Mouse (Mus musculus) cerebellum, adult 2 months (tissue): ENCODE measurements around the gene Tsen54. TPM values are rescaled to one million over a fixed set of nuclear protein-coding genes. Genes with fewer than 3 reads are reported as not detected.
A peak's percentile ranks its signal among the peaks of the same experiment; 100 is the strongest.

Experiments used
- DNase-seq, 2 experiments: peaks; one replicate each; pipeline ENCODE4 v3.0.0; 2021
- H3K27ac ChIP-seq: fragments of 200-500 bp; 2 replicates; pipeline ENCODE4 v1.5.1; 2012; ENCODE audit warnings: low read length, control low read depth, inconsistent platforms; ENCODE audit not compliant: insufficient read depth
- H3K27me3 ChIP-seq: fragments of 200-500 bp; 2 replicates; pipeline ENCODE4 v1.6.1; 2012; ENCODE audit warnings: inconsistent platforms, mild to moderate bottlenecking, low read length, moderate library complexity; ENCODE audit not compliant: control insufficient read depth, insufficient read depth
- H3K4me1 ChIP-seq: fragments of 200-500 bp; 2 replicates; pipeline ENCODE4 v1.6.1; 2011; ENCODE audit warnings: low read length; ENCODE audit not compliant: control insufficient read depth, insufficient read depth
- H3K4me3 ChIP-seq: fragments of 200-500 bp; replicated peaks from 2 replicates; pipeline ENCODE3; 2011; ENCODE audit warnings: mild to moderate bottlenecking, low read depth, low read length, control low read depth; ENCODE audit not compliant: insufficient read depth
- CTCF ChIP-seq: fragments of 200-500 bp; IDR thresholded peaks from 2 replicates; pipeline ENCODE4 v1.5.1; 2011; ENCODE audit warnings: low read depth, mild to moderate bottlenecking, control low read depth, low read length, moderate library complexity, borderline replicate concordance; ENCODE audit not compliant: insufficient read depth
- POLR2A ChIP-seq: fragments of 200-500 bp; IDR thresholded peaks from 2 replicates; pipeline ENCODE4 v1.6.1; 2011; ENCODE audit warnings: low read length, control low read depth, borderline replicate concordance; ENCODE audit not compliant: insufficient read depth
- WGBS: fragments of 180-500 bp; shearing (Covaris S2); methylation state at CpG from one replicate; pipeline ENCODE4 v1.1.7; 2018; 5-methylcytosine and 5-hydroxymethylcytosine counted together
- polyA plus RNA-seq: library from polyadenylated mRNA; depleted of rRNA; stranded (reverse); fragments of >200 nt; gene quantifications from 2 replicates; pipeline ENCODE4 v1.2.3, GENCODE M21; 2012

The Tsen54 gene
- polyA plus RNA-seq, 1 experiment = 25.0 TPM

DNA sequence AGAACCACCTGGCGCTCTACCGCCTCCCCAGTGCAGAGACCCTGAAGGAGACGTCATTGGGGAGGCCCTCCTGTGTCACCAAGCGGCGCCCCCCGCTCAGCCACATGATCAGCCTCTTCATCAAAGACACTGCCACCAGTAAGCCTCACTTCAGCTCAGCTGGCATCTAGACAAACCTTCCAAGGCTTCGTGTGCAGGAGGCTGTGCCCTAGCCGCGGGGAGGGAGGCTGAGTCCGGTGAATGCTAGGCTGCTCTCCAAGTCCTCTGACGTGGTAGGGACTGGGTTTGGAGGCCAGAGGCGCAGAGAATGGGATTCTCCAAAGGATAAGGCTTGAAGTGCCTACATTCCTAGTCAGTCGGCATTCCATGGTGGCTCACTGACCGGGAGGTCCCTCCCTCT lies 22.2 kb upstream of the Tsen54 start:
- no peaks in the 10 kb centered on the region for H3K27me3 ChIP-seq
- no peak overlapping the region for H3K4me3 ChIP-seq
- WGBS = 45% methylated on average over 14 of the region's 14 CpGs
- H3K4me1 ChIP-seq = peaks cover 29% of the 10 kb centered on the region
- no peak for TF ChIP-seq CTCF
- no peak for TF ChIP-seq POLR2A
- no peak overlapping the region for H3K27ac ChIP-seq
- DNase-seq = peak; percentile 54 to 68

DNA sequence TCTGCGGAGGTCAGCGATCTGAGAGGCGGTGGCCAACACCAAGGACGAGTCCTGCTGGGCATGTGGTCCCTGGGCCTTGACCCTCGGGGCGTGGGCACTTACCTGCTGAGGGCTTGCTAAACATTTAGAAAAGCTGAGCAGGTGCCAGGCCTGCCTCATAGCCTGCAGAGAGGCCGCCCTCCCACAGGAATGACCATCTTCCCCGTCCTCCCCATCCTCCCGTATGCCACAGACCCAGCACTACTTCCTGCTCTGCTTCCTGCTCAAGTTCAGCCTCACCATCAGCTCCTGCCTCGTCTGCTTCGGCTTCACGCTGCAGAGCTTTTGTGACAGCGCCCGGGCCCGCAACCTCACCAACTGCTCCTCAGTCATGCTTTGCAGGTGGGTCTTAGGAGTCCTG lies 17.6 kb upstream of the Tsen54 start:
- TF ChIP-seq POLR2A = no peak
- H3K4me1 ChIP-seq = peaks cover 14% of the 10 kb centered on the region
- no peak for DNase-seq
- no peak overlapping the region for H3K4me3 ChIP-seq
- no peaks in the 10 kb centered on the region for H3K27me3 ChIP-seq
- no peak overlapping the region for H3K27ac ChIP-seq
- 80% methylated on average over 15 of the region's 15 CpGs for WGBS

DNA sequence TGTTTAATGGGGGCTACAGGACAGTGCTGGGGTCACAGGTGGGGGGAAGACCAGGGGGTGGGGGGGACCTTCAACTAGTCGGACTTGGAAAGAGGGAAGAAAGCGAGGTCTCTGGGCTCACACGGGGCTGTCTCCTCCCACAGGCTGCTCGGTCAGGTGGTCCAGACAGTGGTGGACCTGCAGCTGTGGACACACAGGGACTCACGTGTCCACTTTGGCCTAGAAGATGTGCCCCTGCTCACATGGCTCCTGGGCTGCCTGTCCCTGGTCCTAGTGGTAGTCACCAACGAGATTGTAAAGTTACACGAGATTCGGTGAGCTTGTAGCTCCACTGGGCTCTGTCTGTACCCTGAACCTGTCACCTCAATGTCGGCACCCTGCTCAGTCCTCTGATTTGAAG lies 16.9 kb upstream of the Tsen54 start:
- no peak overlapping the region for H3K27ac ChIP-seq
- H3K27me3 ChIP-seq = no peaks in the 10 kb centered on the region
- H3K4me3 ChIP-seq = no peak overlapping the region
- peaks cover 6% of the 10 kb centered on the region for H3K4me1 ChIP-seq
- TF ChIP-seq POLR2A = no peak
- no peak for TF ChIP-seq CTCF
- 82% methylated on average over 9 of the region's 9 CpGs for WGBS
- no peak for DNase-seq

DNA sequence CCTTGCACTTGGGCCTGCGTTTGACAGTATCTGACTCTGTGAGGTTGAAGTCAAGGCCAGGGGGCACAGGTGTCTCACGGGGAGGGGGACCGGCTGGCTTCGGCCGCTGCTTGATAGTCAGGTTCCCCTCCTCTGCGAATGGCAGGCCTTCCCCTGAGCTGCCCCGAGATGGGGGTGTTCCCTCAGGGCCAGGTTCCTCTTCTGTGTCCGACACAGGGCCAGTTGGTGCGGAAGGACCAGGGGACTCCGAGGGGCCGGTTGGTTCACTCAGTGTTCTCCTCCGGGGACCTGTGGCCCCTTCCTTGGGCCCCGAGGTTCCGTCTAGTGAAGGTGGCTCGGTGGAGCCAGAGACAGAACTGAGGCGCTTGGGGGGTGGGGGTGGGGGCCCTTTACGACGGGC lies 13.5 kb upstream of the Tsen54 start:
- Histone ChIP-seq H3K4me1 (no peaks in the 10 kb centered on the region), H3K4me3 (no peak overlapping the region), H3K27ac (no peak overlapping the region), H3K27me3 (no peaks in the 10 kb centered on the region)
- TF ChIP-seq CTCF (no peak), POLR2A (no peak)
- no peak for DNase-seq
- 88% methylated on average over 18 of the region's 18 CpGs for WGBS

DNA sequence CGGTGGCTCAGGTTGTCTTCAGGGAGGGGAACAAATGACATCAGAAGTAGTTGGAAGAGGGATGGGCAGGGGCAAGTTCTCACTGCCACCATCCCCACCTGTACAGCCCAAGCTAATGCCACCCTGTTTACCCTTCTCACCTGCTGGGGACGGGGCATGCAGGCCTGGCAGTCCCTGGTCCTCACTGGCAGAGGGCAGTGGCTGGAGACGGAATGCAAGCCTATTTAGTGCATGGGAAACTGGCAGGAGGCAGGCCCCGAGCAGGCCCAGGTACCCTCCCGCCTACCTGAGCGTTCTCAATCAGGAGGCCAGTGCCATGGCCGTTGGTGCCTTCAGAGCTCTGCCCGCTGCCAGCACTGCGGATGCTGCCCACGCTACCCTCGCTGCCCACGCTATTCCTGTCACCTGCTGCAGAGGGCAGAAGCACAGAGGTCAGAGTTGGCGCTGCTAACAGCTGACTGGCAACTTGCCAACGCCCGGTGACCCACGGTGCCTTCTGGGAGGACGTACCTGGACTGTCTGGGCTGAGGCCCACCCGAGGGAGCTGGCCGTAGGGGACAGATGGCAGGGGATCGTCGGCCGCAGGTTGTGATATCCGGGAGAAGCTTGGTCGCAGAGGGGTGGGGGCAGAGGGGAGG lies 11.3 kb upstream of the Tsen54 start:
- Histone ChIP-seq H3K27ac (no peak overlapping the region), H3K4me3 (no peak overlapping the region), H3K27me3 (no peaks in the 10 kb centered on the region), H3K4me1 (no peaks in the 10 kb centered on the region)
- TF ChIP-seq POLR2A (no peak), CTCF (no peak)
- 56% methylated on average over 24 of the region's 24 CpGs for WGBS
- peak in 1 of 2 experiments; percentile 23 for DNase-seq

DNA sequence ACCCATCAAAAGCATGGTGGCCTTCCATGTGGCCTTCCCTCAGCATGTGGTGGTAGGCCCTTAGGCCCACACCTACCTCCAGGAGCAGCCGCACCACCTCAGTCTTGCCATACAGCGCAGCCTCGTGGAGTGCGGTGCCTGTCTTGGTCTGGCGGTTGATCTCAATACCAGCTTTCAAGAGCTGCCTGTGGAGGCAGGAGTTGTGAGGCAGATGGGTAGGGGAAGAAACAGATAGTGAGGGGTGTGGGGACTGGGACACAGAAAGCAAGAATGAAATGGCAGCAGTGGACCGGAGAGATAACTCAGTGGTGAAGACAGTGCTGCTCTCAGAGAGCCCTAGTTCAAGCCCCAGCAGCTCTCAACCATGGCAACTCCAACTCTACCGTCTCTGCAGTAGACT lies 9.5 kb upstream of the Tsen54 start:
- 91% methylated on average over 7 of the region's 7 CpGs for WGBS
- no peak for TF ChIP-seq CTCF

DNA sequence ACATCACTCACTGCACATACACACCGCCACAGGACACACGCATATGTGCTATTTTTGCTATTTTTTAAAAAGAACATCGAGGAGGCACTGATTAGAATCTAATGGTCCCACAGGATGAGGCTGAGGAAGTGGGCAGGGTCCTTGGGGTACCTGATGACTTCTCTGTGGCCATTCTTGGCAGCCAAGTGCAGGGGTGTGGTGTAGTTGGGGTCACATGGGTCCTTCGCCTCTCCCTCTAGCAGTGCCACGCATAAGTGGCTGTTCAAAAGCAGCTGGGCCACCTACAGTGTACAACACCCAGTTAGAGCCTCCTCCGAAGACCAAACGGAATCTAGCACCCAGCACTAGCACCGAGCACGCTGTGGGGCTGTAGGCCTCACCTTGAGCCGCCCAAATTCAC lies 8.4 kb upstream of the Tsen54 start:
- no peak for DNase-seq
- 90% methylated on average over 10 of the region's 10 CpGs for WGBS
- H3K27me3 ChIP-seq = no peaks in the 10 kb centered on the region
- TF ChIP-seq POLR2A (no peak), CTCF (no peak)
- no peak overlapping the region for H3K4me3 ChIP-seq
- no peaks in the 10 kb centered on the region for H3K4me1 ChIP-seq
- H3K27ac ChIP-seq = no peak overlapping the region

More for the DNA sequence above, 9.5 kb upstream of the Tsen54 start:
- no peak for DNase-seq
- Histone ChIP-seq H3K4me1 (no peaks in the 10 kb centered on the region), H3K27ac (no peak overlapping the region), H3K4me3 (no peak overlapping the region), H3K27me3 (no peaks in the 10 kb centered on the region)

DNA sequence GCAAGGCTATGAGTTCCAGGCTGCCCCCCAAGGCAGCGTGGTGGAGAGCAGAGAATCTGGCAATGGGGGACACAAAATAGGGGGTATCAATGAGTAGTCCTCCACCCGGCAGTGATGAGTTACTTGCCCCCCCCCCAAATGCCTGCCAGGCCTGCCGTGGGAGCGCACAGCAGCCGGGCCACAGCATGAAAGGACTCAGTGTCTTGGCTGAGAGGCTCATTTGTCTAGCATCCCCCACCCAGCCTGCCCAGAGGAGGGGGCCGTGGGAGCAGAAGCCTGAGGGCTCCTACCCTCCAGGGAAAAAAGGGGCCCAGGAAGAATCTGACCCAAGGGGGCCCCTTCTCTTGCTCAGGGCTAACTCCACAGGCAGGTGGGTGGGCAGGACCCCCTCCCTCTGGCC lies 7.2 kb upstream of the Tsen54 start:
- WGBS = 60% methylated on average over 6 of the region's 6 CpGs
- no peak overlapping the region for H3K27ac ChIP-seq
- H3K4me3 ChIP-seq = no peak overlapping the region
- no peak for DNase-seq
- no peaks in the 10 kb centered on the region for H3K4me1 ChIP-seq
- no peaks in the 10 kb centered on the region for H3K27me3 ChIP-seq
- TF ChIP-seq POLR2A = no peak
- no peak for TF ChIP-seq CTCF
